Comparison of ENCODE assay signal across 27 mouse cellular contexts in the genomic region with DNA sequence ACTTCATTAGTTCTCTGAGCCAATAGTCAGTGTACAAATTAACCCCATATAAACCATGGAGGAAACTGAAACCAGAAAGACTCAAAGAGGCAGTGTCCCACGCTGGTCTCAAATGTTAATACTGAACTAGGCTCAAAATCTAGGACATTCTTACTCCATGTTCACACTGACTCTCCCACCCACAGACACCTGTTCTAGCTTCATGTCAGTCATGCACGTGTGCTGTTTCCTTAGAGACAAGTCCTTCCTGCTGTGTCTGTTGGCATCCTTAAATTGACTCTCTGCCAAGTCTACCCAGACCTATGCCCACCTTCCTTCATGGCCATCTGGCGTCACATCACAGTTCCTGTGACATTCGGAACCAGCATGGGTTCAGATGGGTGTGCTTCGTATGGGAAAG. TPM values are rescaled to one million over a fixed set of nuclear protein-coding genes. Genes with fewer than 3 reads are reported as not detected.
DNase-seq lines count a peak whose midpoint lies in the region; ATAC-seq and TF ChIP-seq lines count a peak whose summit lies in the region.
"Had no signal": no experiment of that assay in that cellular context is flagged by ENCODE, and none has a peak within 500 bp of the region (broad histone marks: within the 10 kb centered on the region; RNA-seq: fewer than 3 reads in every experiment).

No protein-coding gene starts in this region.

- peak; percentile 45; the same call in 1 of the 2 replicates for ATAC-seq in hindbrain, postnatal 0 days
- no peak for ATAC-seq in hindbrain, embryonic 14.5 days (ENCODE audit: low FRiP score)
- ATAC-seq in limb, embryonic 13.5 days (ENCODE audit: low FRiP score, low read depth): 0 out of 2 replicates have a peak, but pooled peaks have one; percentile 15
- no peak for ATAC-seq in kidney, embryonic 15.5 days (replicated peaks; ENCODE audit: low FRiP score)
- ATAC-seq: forebrain, embryonic 15.5 days; liver, postnatal 0 days; lung, postnatal 0 days; midbrain, embryonic 16.5 days; Patski had no signal

- H3K4me3 ChIP-seq in hindbrain, postnatal 0 days (ENCODE audit: low read length): no peak overlapping the region
- no peak overlapping the region for H3K4me3 ChIP-seq in hindbrain, embryonic 14.5 days (replicated peaks; ENCODE audit: low read length)
- H3K4me3 ChIP-seq in limb, embryonic 13.5 days: no peak overlapping the region
- H3K4me3 ChIP-seq in limb, embryonic 10.5 days: no peak overlapping the region
- no peak overlapping the region for H3K4me3 ChIP-seq in kidney, embryonic 15.5 days (replicated peaks)
- H3K4me3 ChIP-seq: embryonic facial prominence, embryonic 15.5 days; forebrain, embryonic 15.5 days; heart, adult 2 months; heart, embryonic 13.5 days; left cerebral cortex, adult 2 months had no signal

- H3K4me1 ChIP-seq in hindbrain, postnatal 0 days (ENCODE audit: insufficient read depth, low read length): peaks cover 6% of the 10 kb centered on the region; the same call in 1 of the 2 replicates
- no peaks in the 10 kb centered on the region for H3K4me1 ChIP-seq in hindbrain, embryonic 14.5 days (replicated peaks; ENCODE audit: control insufficient read depth, insufficient read depth, low read length)
- H3K4me1 ChIP-seq in limb, embryonic 13.5 days: peaks cover 6% of the 10 kb centered on the region
- peaks cover 33% of the 10 kb centered on the region for H3K4me1 ChIP-seq in limb, embryonic 10.5 days
- H3K4me1 ChIP-seq in kidney, embryonic 15.5 days: peaks cover 5% of the 10 kb centered on the region; the same call in 1 of the 2 replicates
- H3K4me1 ChIP-seq: embryonic facial prominence, embryonic 15.5 days; forebrain, embryonic 15.5 days; heart, embryonic 13.5 days had no signal

- H3K27ac ChIP-seq in hindbrain, postnatal 0 days: no peak overlapping the region
- H3K27ac ChIP-seq in hindbrain, embryonic 14.5 days: no peak overlapping the region
- no peak overlapping the region for H3K27ac ChIP-seq in limb, embryonic 13.5 days
- no peak overlapping the region for H3K27ac ChIP-seq in limb, embryonic 10.5 days
- H3K27ac ChIP-seq in kidney, embryonic 15.5 days: no peak overlapping the region
- H3K27ac ChIP-seq: embryonic facial prominence, embryonic 15.5 days; forebrain, embryonic 15.5 days; heart, embryonic 13.5 days; kidney, postnatal 0 days; left cerebral cortex, adult 2 months; macrophage had no signal

- peak; percentile 29 to 53 for DNase-seq in cerebellum, postnatal 25 days
- no peak for DNase-seq in cerebellum, adult 11 months
- DNase-seq in hindbrain, postnatal 0 days (ENCODE audit: low spot score): peak; percentile 44
- DNase-seq in hindbrain, embryonic 14.5 days (ENCODE audit: low spot score): no peak
- DNase-seq in limb, embryonic 10.5 days (ENCODE audit: low spot score): no peak
- DNase-seq: adrenal gland, postnatal 36 days; B cell, adult 2 months; gastrocnemius, postnatal 25 days; heart, adult 2 months; heart, postnatal 14 days; kidney, adult 18-20 months; liver, postnatal 0 days; thymus, postnatal 14 days had no signal

- H3K9ac ChIP-seq in hindbrain, postnatal 0 days (replicated peaks; ENCODE audit: low read length): no peak overlapping the region
- H3K9ac ChIP-seq in hindbrain, embryonic 14.5 days: no peak overlapping the region
- no peak overlapping the region for H3K9ac ChIP-seq in limb, embryonic 13.5 days
- no peak overlapping the region for H3K9ac ChIP-seq in kidney, embryonic 15.5 days
- H3K9ac ChIP-seq: embryonic facial prominence, embryonic 15.5 days; forebrain, embryonic 15.5 days; heart, embryonic 13.5 days; liver, postnatal 0 days had no signal

- WGBS in hindbrain, postnatal 0 days: 59% methylated on average over 5 of the region's 5 CpGs
- 81% methylated on average over 5 of the region's 5 CpGs for WGBS in hindbrain, embryonic 14.5 days
- WGBS in limb, embryonic 13.5 days: 86% methylated on average over 5 of the region's 5 CpGs
- 93% methylated on average over 5 of the region's 5 CpGs for WGBS in limb, embryonic 10.5 days
- 95% methylated on average over 5 of the region's 5 CpGs for WGBS in kidney, embryonic 15.5 days

- no peak for TF ChIP-seq CTCF in hindbrain, postnatal 0 days (IDR thresholded peaks at IDR 0.05; ENCODE audit: low read depth)

- no peak overlapping the region for H3K4me2 ChIP-seq in hindbrain, postnatal 0 days (ENCODE audit: low read depth, low read length)
- H3K4me2 ChIP-seq in hindbrain, embryonic 14.5 days (replicated peaks): no peak overlapping the region
- no peak overlapping the region for H3K4me2 ChIP-seq in limb, embryonic 13.5 days (replicated peaks)
- no peak overlapping the region for H3K4me2 ChIP-seq in kidney, embryonic 15.5 days
- H3K4me2 ChIP-seq: embryonic facial prominence, embryonic 15.5 days; forebrain, embryonic 15.5 days; heart, embryonic 13.5 days; liver, embryonic 11.5 days had no signal

- no peaks in the 10 kb centered on the region for H3K9me3 ChIP-seq in hindbrain, postnatal 0 days (ENCODE audit: low read length)
- H3K9me3 ChIP-seq in hindbrain, embryonic 14.5 days (ENCODE audit: control insufficient read depth, low read length): no peaks in the 10 kb centered on the region
- H3K9me3 ChIP-seq in limb, embryonic 13.5 days: no peaks in the 10 kb centered on the region
- H3K9me3 ChIP-seq in limb, embryonic 10.5 days (replicated peaks): no peaks in the 10 kb centered on the region
- no peaks in the 10 kb centered on the region for H3K9me3 ChIP-seq in kidney, embryonic 15.5 days (replicated peaks)
- H3K9me3 ChIP-seq: embryonic facial prominence, embryonic 15.5 days; forebrain, embryonic 15.5 days; heart, embryonic 13.5 days had no signal

- no peaks in the 10 kb centered on the region for H3K27me3 ChIP-seq in hindbrain, postnatal 0 days (ENCODE audit: insufficient read depth, low read length)
- H3K27me3 ChIP-seq in hindbrain, embryonic 14.5 days (ENCODE audit: control insufficient read depth, insufficient read depth, low read length): no peaks in the 10 kb centered on the region
- peaks cover 6% of the 10 kb centered on the region; the same call in 1 of the 2 replicates for H3K27me3 ChIP-seq in limb, embryonic 13.5 days
- peaks cover 11% of the 10 kb centered on the region; the same call in 1 of the 2 replicates for H3K27me3 ChIP-seq in limb, embryonic 10.5 days (ENCODE audit: low read depth, poor library complexity, severe bottlenecking)
- no peaks in the 10 kb centered on the region for H3K27me3 ChIP-seq in kidney, embryonic 15.5 days
- H3K27me3 ChIP-seq: embryonic facial prominence, embryonic 15.5 days; forebrain, embryonic 15.5 days; Patski had no signal

- no peaks in the 10 kb centered on the region for H3K36me3 ChIP-seq in hindbrain, postnatal 0 days (ENCODE audit: insufficient read depth, low read length)
- no peaks in the 10 kb centered on the region for H3K36me3 ChIP-seq in hindbrain, embryonic 14.5 days (replicated peaks; ENCODE audit: control insufficient read depth, insufficient read depth)
- no peaks in the 10 kb centered on the region for H3K36me3 ChIP-seq in limb, embryonic 13.5 days
- H3K36me3 ChIP-seq in limb, embryonic 10.5 days: no peaks in the 10 kb centered on the region
- no peaks in the 10 kb centered on the region for H3K36me3 ChIP-seq in kidney, embryonic 15.5 days
- H3K36me3 ChIP-seq: embryonic facial prominence, embryonic 15.5 days; forebrain, embryonic 15.5 days; G1E; heart, embryonic 13.5 days had no signal

RNA-seq across cellular contexts. Expression of gene Trabd2b, which starts 21.3 kb away (rescaled TPM):
- 1.5 and 1.8 TPM in 2 replicates for total RNA-seq in hindbrain, postnatal 0 days (2014; rRNA removed)
- 0.59 and 0.65 TPM in 2 replicates for polyA plus RNA-seq in hindbrain, postnatal 0 days (2015; fragmentation: Nextera tagmentation; extraction: Ambion mirVana)
- polyA plus RNA-seq in hindbrain, embryonic 14.5 days (2014; fragmentation: Nextera tagmentation; extraction: Ambion mirVana): 0.63 and 0.67 TPM in 2 replicates
- 2.0 and 2.3 TPM in 2 replicates for polyA plus RNA-seq in limb, embryonic 13.5 days (2015; fragmentation: Nextera tagmentation; extraction: Ambion mirVana)
- 0.34 and 0.56 TPM in 2 replicates for polyA plus RNA-seq in limb, embryonic 10.5 days (2016; fragmentation: Nextera tagmentation; extraction: Ambion mirVana)
- 4.9 TPM in 2 replicates for polyA plus RNA-seq in kidney, embryonic 15.5 days (2015; fragmentation: Nextera tagmentation; extraction: Ambion mirVana)
- total RNA-seq: CH12.LX had no signal
- polyA plus RNA-seq: G1E, macrophage had no signal

Comparison
In these comparisons a context has a peak if more than half of its experiments do, and no peak if none do; other contexts are left out.
1. DNase-seq: peak in cerebellum, postnatal 25 days (2 of 2) and hindbrain, postnatal 0 days (single experiment); none in cerebellum, adult 11 months (single experiment), hindbrain, embryonic 14.5 days (single experiment) and limb, embryonic 10.5 days (single experiment).
2. ATAC-seq: peak in hindbrain, postnatal 0 days (single experiment) and limb, embryonic 13.5 days (single experiment); none in hindbrain, embryonic 14.5 days (single experiment) and kidney, embryonic 15.5 days (single experiment).